Mouse (Mus musculus) hematopoietic stem cell, adult 5-6 weeks (primary cell): ENCODE data around the gene Copz2. TPM values are rescaled to one million over a fixed set of nuclear protein-coding genes. Genes with fewer than 3 reads are reported as not detected.

Source experiments
- ATAC-seq, 2 experiments: fragments of 125-278 bp in 1 of 2; replicated peaks in 1 of 2; 2 replicates each; pipeline ENCODE4 v1.8.0; 2016 to 2017; ENCODE audit warnings: inconsistent platforms in 2 of 2, mild to moderate bottlenecking in 2 of 2, moderate number of reproducible peaks in 2 of 2, low read depth in 1 of 2, moderate TSS enrichment in 1 of 2; ENCODE audit not compliant: low FRiP score in 2 of 2, poor library complexity in 2 of 2, severe bottlenecking in 2 of 2, insufficient read depth in 1 of 2, low TSS enrichment in 1 of 2
- total RNA-seq: library from RNA; stranded (forward); fragments of 172-1452, 232-1000 nt; gene quantifications from 2 replicates; pipeline ENCODE4 v1.2.3, GENCODE M21; 2017

The Copz2 gene
- total RNA-seq, 1 experiment from 2014 or later: 5.9 TPM

DNA sequence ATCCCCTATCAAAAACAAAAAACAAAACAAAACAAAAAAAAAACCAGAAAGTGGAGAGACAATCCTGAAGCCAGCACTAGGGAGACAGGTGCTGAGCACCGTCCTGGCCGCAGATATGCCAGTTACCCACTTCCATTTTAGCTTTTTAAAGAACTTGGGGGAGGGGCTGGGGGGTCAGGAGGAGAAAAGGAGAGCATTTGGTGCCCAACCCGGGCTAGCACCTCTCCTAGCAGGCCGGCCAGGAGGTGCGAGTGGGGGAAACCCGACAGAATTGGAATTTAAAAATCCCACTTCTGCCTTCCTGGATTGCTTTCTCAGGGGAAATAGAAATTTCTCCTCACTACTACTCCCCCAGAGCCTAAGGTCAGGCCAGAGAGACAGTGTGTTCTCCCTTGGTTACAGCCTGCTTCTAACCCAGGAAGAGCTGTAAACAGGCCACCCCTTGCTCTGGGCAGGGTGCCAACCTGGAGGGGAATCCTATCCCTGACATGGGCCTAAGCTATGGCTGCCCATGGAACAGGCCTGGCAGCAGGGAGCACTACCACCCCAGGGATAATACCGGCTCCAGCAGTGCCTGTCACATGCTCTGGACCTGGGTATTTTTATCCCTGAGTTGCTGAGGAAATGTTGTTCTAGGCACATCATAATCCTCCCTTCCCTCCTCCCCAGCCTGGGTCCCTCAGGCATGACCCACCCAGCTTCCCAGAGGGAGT lies 24.7 kb upstream of the Copz2 start:
- ATAC-seq: no peak

DNA sequence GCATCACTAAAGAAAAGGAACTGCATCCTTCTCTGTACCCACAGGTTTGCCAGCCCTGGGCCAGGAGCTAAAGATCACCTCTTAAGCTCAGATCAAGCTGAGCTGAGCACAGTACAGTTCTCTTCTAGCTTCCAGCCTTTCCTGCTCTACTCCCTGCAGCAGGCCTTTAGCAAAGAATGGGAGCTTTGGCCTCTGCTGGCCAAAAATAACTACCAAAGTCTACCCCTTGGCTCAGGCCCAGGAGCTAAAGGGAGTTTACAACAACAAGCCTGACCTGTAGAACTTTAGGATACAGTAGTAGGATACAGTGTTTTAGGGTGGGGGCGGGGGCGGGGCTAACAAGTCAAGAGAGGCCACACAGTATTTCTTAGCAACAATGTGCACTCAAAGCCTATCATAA lies 23.2 kb upstream of the Copz2 start:
- ATAC-seq: no peak

- ATAC-seq: no peak
These were observed 22.5 kb upstream of the Copz2 start for GRCm38 (mm10) chr11:96827062-96827581.

- no peak for ATAC-seq
These were observed 21.8 kb upstream of the Copz2 start for GRCm38 (mm10) chr11:96827917-96828316.

GRCm38 (mm10) chr11:96828881-96829280 lies 20.8 kb upstream of the Copz2 start:
- no peak for ATAC-seq

DNA sequence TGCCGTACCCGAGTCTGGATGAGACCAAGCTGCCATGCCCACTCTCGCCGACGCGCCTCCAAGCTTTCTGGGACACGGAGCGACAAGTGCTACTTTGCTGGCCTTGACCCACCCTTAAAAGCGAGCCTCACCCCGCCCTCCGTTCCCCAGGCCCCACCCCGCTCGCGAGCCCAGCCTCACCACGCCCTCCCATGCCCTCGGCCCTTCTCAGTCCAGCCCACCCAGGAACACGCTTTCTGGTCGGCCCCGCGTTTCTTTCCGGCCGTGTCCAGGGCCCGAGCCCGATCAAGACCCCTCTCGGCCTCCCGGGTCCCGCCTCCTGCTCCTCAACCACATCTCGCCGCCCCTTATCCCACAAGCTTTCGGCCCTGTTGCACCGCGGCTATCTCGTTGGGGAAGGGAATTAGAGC lies 20.3 kb upstream of the Copz2 start:
- peak; percentile 44 to 64 for ATAC-seq

DNA sequence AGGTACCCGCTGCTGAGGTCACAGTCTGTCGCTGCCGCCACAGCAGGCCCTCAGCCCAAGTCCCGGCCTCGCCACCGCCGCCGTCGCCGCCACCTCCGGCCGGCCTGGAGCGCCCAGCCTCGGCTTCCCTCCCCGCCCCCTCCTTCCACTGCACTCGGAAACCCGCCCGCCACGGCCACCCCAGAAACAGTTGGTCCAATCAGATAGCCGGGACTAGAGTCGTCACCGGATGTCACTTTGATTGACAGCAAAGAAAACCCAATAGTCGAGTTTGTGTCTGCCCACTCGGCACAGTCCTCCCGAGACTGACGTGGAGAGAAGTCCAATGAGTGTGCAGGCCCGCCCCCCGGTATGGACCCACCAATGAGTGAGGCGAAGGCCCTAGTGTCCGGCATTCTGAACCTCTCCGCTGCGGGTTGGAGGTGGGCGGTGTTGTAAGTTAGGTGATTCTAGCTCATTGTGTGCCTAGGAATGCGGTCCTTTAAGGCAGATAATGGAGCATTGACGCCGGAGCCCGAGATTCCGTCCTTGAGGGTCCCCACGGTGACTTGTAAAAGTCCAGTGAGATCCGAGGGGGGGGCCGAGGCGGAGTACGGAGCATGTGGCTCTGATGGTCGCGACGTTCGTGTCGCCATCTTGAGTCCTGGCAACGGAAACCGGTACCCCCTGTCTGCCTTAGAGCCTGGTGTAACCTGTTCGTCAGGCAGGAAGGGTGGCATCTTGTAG lies 19.7 kb upstream of the Copz2 start, which contains the start of gene Nfe2l1:
TSS of gene Nfe2l1 (minus strand) at position 156 of the 726 bp plus-strand sequence.
- ATAC-seq: peak; percentile 96 to 97

DNA sequence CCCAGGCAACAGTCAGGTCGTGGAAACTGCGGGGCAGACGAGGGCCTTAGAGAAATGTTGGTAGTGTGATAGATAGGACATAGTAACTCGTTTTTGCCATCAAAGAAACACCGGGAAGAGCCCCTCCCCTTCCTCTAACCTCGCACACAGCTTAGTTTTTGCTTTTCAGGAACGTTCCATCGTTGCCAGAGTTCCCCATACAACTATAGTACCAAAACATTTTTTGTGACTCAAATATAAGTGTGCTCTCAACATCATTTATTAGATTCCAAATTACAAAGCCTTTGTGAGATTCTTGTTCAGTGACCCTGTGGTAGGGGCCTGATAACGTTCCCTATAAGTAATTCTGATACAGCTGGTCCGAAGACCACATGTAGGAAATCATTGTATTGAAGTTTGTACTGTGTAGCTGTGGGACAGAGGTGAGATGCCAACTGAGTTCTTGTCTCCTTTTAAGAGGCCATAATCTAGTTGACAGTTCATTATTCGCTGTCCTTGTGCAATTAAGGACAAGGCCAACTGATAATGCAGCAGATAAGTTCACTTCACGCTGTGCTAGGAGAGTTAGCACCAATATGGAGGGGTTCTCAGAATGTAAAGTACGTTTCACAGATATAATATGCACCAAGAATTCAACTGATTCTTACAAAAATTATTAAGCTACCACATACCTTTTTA lies 19.0 kb upstream of the Copz2 start:
- ATAC-seq: no peak

- ATAC-seq: no peak
These were observed 18.2 kb upstream of the Copz2 start for GRCm38 (mm10) chr11:96831516-96831915.

DNA sequence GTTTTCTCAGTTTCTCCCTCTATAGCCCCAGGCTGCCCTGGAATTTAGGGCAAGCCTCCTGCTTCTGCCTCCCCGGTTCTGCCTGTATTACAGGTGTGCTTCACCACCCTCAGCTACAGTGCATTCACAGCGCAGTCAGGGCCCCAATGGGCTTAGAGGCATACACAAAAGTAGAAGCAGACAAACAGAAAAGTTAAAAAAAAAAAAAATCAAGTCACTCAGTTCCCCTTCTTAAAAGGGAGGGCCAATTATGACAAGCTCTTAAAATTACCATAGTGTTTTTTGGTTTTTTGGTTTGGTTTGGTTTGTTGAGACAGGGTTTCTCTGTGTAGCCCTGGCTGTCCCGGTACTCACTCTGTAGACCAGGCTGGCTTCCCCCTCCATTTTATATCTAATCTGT lies 17.1 kb upstream of the Copz2 start:
- no peak for ATAC-seq

DNA sequence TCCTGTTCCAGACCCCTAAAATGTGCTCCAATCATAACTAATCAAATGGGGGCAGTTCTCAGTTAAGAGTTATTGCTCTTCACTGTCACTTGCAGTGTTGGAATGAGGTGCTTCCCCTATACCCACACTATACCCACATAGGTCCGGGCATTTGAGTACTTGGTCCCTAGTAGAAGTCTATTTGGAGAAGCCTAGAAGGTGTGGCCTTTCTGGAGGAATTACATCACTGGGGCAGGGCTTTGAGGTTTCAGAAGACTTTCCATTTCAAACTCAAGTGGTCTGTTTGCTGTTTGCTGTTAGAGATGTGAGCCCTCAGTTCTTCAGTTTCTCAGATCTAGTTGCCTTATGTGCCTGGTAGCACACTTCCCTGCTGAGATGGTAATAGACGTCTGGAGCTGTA lies 16.7 kb upstream of the Copz2 start:
- ATAC-seq: no peak

DNA sequence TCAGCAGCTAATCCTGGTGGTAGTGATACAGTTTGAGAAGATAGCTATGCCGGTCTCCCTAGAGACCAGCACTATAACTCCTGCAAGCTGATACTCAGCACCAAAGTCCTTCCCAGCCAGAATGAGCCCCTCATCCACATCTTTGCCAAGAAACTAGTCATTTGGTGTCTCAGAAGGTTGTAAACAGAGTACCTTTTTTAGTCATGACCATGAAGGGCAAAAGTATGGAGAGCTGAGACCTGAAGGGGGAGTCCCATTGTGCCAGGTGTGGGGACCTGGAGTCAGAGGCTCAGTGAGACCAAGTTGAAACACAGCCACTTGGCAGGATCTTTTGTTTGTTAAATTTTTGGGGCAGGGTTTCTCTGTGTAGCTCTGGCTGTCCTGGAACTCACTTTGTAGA lies 15.5 kb upstream of the Copz2 start:
- no peak for ATAC-seq

DNA sequence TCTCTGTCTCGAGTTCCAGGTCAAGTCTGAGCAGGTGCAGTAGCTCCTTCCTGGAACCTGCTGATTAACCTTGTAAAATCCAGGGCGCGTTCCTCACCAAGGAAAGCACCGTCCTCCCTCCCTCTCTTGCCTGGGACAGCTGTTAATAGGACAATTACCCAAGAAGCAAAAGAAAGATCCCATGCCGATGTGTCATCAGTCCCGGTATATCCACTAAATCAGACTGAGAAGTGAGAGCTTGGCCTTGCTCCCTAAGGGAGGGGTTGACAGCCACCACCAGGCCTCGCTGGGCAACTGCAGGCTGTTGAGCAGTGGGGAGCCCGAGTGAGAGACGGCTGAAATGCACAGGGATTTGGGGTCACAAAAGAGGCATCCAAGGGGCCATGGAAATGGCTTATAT lies 12.4 kb upstream of the Copz2 start:
- ATAC-seq: peak; percentile 42 to 69; a peak in 1 of 4 replicates

DNA sequence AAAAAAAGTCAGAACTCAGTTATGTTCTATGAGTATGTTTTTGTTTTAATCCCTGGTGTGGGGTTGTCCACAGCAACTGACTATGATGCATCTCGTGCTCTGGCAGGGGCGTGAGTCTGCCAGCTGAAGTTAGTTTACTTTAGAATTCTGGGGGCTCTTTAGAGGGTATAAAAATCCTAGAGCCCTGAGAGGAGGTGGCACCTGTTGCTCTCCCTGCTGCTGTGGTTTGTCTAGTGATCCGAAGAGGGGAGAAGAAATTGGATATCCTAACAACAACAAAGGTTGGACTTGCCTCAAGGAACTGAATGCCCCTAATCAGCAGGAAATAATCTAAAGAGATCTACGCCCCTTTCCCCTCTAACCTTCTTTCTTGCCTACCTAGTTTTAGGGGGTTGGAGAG lies 11.3 kb upstream of the Copz2 start:
- ATAC-seq: no peak

- no peak for ATAC-seq
These were observed 10.2 kb upstream of the Copz2 start for GRCm38 (mm10) chr11:96839428-96839827.

DNA sequence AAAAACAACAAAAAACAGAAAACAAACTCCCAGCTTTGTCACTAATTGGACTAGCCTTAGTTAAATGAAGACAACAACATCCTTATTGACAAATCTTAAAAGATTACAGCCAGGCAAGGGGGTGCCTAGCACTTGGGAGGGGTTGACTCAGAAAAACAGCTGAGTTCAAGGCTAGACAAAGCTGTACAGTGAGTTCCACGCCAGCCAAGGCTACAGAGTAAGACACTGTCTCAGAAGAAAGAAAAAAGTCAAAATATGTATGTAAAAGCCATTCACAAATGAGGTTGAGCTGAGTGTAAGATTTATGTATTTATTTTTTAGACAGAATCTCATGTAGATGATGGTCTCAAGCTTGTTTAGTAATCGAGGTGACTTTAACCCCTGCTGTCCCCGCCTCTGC lies 9.8 kb upstream of the Copz2 start:
- ATAC-seq: no peak

- ATAC-seq: no peak
These were observed 9.4 kb upstream of the Copz2 start for GRCm38 (mm10) chr11:96840290-96840689.

DNA sequence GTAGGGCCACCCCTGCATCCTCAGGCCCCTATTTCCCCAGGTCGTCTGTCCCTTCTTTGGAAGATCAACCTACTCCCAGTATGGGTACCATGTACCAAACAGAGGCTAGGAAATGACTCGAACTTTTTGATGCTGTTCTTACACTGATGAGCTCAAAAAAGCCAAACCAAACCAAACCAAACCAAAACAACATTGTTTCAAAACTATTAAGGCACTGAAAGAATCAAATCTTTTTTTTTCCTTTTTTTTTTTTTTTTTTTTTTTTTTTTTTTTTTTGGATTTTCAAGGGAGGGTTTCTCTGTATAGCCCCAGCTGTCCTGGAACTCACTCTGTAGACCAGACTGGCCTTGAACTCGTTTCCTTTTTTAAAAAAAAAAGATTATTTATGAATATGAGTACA lies 6.0 kb upstream of the Copz2 start:
- no peak for ATAC-seq
